Mouse (Mus musculus): ENCODE results near the gene Hist1h3a. TPM values are rescaled to one million over a fixed set of nuclear protein-coding genes. Genes with fewer than 3 reads are reported as not detected.
A peak's percentile ranks its signal among the peaks of the same experiment; 100 is the strongest.

Hist1h3a gene
- total RNA-seq, 2 experiments from 2014 or later = 35.0 to 41.6 TPM

GRCm38 (mm10) chr13:23744421-23745380, 17.5 kb downstream of the Hist1h3a start:
- no peak for TF ChIP-seq CTCF (conservative IDR thresholded peaks at IDR 0.05)
- DNase-seq (ENCODE audit: low spot score in 2 of 2) = no peak
- Histone ChIP-seq H3K4me3 (peak overlapping the region; percentile 59; the same call in 1 of the 2 replicates), H3K27ac (no peak overlapping the region)

- TF ChIP-seq CTCF (conservative IDR thresholded peaks at IDR 0.05) = no peak
- no peak for DNase-seq (ENCODE audit: low spot score in 2 of 2)
- Histone ChIP-seq H3K27ac (no peak overlapping the region), H3K4me3 (no peak overlapping the region)
Observed at GRCm38 (mm10) chr13:23743963-23744362, 18.2 kb downstream of the Hist1h3a start.

- DNase-seq (ENCODE audit: low spot score in 2 of 2) = no peak
- H3K4me3 ChIP-seq = no peak overlapping the region
- H3K27ac ChIP-seq = no peak overlapping the region
- TF ChIP-seq CTCF (conservative IDR thresholded peaks at IDR 0.05) = no peak
Observed at GRCm38 (mm10) chr13:23743215-23743614, 19.0 kb downstream of the Hist1h3a start.

GRCm38 (mm10) chr13:23742007-23742406, 20.2 kb downstream of the Hist1h3a start:
- Histone ChIP-seq H3K27ac (no peak overlapping the region), H3K4me3 (no peak overlapping the region)
- DNase-seq (ENCODE audit: low spot score in 2 of 2) = no peak
- no peak for TF ChIP-seq CTCF (conservative IDR thresholded peaks at IDR 0.05)

- TF ChIP-seq CTCF (conservative IDR thresholded peaks at IDR 0.05) = no peak
- no peak for DNase-seq (ENCODE audit: low spot score in 2 of 2)
- H3K4me3 ChIP-seq = no peak overlapping the region; the same call in 1 of the 2 replicates
- H3K27ac ChIP-seq = no peak overlapping the region
Observed at GRCm38 (mm10) chr13:23740910-23741309, 21.3 kb downstream of the Hist1h3a start.

- peak overlapping the region; percentile 95 for H3K27ac ChIP-seq
- no peak for TF ChIP-seq CTCF (conservative IDR thresholded peaks at IDR 0.05)
- DNase-seq (ENCODE audit: low spot score in 2 of 2) = no peak
- H3K4me3 ChIP-seq = peak overlapping the region; percentile 87
Observed at GRCm38 (mm10) chr13:23740256-23740840, 21.8 kb downstream of the Hist1h3a start.

- DNase-seq (ENCODE audit: low spot score in 2 of 2) = no peak
- peak overlapping the region; percentile 87 for H3K4me3 ChIP-seq
- peak overlapping the region; percentile 95 for H3K27ac ChIP-seq
Observed at GRCm38 (mm10) chr13:23739922-23740252, 22.3 kb downstream of the Hist1h3a start.

GRCm38 (mm10) chr13:23739069-23739921, 22.9 kb downstream of the Hist1h3a start:
- H3K27ac ChIP-seq = peak overlapping the region; percentile 95
- TF ChIP-seq CTCF (conservative IDR thresholded peaks at IDR 0.05) = no peak
- peak; percentile 90 to 98 for DNase-seq (ENCODE audit: low spot score in 2 of 2)
- peak overlapping the region; percentile 87 for H3K4me3 ChIP-seq

More at GRCm38 (mm10) chr13:23739922-23740252, 22.3 kb downstream of the Hist1h3a start:
- no peak for TF ChIP-seq CTCF (conservative IDR thresholded peaks at IDR 0.05)

- no peak for TF ChIP-seq CTCF (conservative IDR thresholded peaks at IDR 0.05)
- H3K4me3 ChIP-seq = peak within 1 kb of the TSS; percentile 87
- peak; percentile 80 to 84 for DNase-seq (ENCODE audit: low spot score in 2 of 2)
- peak within 1 kb of the TSS; percentile 95 for H3K27ac ChIP-seq
Observed at GRCm38 (mm10) chr13:23738677-23739068, 23.5 kb downstream of the Hist1h3a start, which contains the start of gene Hist1h1c. Hist1h1c (plus strand) TSS chr13:23738808.

GRCm38 (mm10) chr13:23738041-23738440, 24.1 kb downstream of the Hist1h3a start:
- H3K4me3 ChIP-seq = peak overlapping the region; percentile 87
- peak overlapping the region; percentile 95 for H3K27ac ChIP-seq
- DNase-seq (ENCODE audit: low spot score in 2 of 2) = no peak

GRCm38 (mm10) chr13:23737091-23737490, 25.1 kb downstream of the Hist1h3a start:
- H3K27ac ChIP-seq = no peak overlapping the region
- no peak for TF ChIP-seq CTCF (conservative IDR thresholded peaks at IDR 0.05)
- H3K4me3 ChIP-seq = no peak overlapping the region
- DNase-seq (ENCODE audit: low spot score in 2 of 2) = no peak

More at GRCm38 (mm10) chr13:23738041-23738440, 24.1 kb downstream of the Hist1h3a start:
- TF ChIP-seq CTCF (conservative IDR thresholded peaks at IDR 0.05) = no peak

GRCm38 (mm10) chr13:23732156-23732804, 29.9 kb downstream of the Hist1h3a start:
- peak; percentile 92 for TF ChIP-seq CTCF (conservative IDR thresholded peaks at IDR 0.05)
- DNase-seq (ENCODE audit: low spot score in 2 of 2) = no peak
- Histone ChIP-seq H3K4me3 (no peak overlapping the region), H3K27ac (no peak overlapping the region)
